Mouse (Mus musculus): ENCODE data around the gene Cysrt1.
A peak's percentile ranks its signal among the peaks of the same experiment; 100 is the strongest.

Gene Cysrt1

DNA sequence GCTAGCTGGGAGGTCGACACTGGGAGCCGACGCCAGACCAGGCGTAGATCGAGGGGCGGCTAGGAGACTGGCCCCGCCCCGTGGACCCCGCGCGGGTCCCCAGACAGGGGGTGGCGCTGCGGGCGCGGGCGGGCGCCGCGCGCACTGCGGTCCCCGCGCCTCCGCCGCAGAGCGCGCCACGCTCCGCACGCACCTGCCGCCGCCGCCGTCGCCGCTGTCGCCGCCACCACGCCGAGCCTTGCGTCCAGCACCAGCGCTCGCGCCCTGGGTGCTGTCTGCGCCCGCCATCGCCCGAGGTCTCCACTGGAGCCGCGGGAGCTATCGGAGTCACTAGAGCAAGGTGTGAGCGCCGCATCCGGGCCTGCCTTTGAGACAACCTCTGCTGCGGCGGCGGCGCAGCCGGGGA lies at the start of gene Cysrt1, which contains the start of gene Rnf208:
Gene Cysrt1, minus strand, starts transcription at position 352 of the 406 bp plus-strand sequence.
Gene Rnf208, plus strand, starts transcription at position 155 of the 406 bp plus-strand sequence.
- peak in 1 of 2 experiments; percentile 35 for DNase-seq (ENCODE audit: low spot score in 2 of 2)

DNA sequence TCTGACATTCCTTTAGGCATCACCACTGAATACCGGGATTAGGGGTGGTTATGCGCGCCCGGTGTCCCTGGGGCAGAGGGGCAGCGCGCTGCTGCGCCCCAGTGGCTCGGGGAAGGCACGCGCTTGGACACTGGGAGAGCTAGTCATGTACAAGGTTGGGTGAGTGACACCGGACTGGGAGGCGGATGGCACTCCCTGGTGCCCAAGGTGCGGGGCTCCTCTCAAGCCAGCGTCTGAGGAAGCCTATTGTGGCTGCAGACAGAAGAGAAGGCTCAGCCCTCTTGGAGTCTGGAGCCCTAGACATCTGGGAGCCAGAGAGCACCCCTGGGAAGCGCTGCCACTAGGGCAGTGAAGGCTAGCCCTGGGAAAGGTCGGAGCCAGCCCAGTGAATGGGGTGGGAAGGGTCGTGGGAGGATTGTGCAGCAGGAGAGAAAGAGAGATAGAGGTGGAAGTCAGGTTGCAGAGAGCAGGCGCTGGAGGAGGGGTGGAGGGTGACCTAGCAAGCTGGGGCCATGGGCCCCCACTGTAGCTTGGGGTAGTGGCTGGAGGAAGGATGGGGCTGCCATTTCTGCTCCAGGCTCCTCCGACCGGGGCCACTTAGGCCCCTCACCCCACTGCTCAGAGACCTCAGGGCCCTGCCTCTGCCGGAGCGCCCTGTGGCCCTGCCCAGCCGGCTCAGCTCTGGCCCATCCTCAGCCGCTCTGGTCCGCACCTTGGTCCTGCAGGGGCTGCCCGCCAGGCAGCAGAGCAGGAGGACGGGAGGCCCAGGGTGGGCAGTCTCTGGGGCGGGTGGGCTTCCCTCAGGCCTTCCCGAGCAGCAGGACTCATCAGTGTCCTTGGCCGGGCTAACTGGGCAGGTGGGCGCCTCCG lies 49.2 kb upstream of the Cysrt1 start:
- DNase-seq (ENCODE audit: low spot score in 2 of 2): no peak

DNA sequence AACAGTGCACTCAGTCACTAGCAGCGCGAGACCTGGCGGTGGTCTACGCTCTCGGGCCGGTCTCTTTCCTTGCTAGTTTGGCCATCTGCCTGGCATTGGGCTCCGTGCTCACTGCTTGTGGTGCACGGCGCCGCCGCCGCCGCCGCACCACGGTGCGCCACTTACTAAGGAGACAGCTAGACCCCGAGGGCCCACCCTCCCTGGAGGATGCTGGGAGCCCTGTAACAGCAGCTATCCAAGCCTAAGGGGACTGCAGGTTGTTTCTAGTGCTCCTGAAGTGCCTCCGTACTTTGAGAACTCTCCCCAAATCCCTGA lies 48.5 kb upstream of the Cysrt1 start:
- no peak for DNase-seq (ENCODE audit: low spot score in 2 of 2)

DNA sequence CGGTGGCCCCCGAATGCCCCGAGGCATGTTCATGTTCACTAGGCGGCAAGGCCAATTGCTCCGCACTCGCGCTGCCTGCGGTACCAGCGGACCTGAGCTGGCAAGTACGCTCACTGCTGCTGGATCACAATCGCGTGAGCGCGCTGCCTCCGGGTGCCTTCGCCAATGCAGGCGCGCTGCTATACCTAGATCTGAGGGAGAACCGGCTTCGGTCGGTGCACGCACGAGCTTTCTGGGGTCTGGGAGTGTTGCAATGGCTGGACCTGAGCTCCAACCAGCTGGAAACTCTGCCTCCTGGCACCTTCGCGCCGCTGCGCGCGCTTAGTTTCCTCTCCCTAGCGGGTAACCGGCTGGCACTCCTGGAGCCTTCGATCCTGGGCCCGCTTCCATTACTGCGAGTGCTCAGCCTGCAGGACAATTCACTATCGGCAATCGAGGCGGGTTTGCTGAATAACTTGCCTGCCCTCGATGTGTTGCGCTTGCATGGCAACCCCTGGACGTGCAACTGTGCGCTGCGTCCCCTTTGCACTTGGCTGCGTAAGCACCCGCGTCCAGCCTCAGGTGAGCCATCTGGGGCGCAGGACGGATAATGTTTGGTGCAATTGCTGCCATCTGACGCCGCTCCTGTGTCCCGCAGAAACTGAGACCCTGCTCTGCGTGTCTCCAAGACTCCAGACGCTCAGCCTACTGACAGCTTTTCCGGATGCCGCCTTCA lies 48.0 kb upstream of the Cysrt1 start:
- DNase-seq (ENCODE audit: low spot score in 2 of 2): no peak

GRCm38 (mm10) chr2:25289651-25290050 lies 47.4 kb upstream of the Cysrt1 start, which contains the start of gene Lrrc26:
Gene Lrrc26, plus strand, starts transcription at chr2:25289915.
- DNase-seq (ENCODE audit: low spot score in 2 of 2): no peak

DNA sequence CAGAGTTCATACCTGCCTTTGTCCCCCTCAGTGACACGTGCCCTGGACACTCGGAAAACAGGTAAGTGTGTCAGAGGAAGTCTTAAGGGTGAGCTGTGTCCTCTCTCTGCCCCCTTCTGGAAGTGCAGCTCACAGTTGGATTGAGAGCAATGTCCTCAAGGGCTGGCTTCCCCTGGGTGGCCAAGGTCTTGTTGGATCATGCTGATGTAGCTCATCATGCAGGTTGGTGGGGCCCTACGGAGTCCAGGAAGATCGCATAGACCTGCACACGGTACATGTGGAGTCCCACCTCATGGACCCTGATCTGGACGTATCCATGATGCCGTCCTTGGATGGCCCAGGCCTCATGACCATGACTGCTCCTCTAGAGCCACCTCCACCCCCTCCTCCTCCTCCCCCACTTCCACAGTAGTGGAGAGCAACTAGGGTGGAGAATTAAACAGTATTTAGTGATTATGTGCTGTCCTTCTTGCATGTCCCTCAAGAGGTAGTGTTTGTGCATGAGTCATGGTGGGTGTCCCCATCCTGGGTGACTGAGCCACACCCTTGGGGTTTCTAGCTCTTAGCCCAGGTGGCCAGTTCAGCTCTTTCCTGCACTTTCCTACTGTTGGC lies 46.6 kb upstream of the Cysrt1 start:
- DNase-seq (ENCODE audit: low spot score in 2 of 2): no peak

DNA sequence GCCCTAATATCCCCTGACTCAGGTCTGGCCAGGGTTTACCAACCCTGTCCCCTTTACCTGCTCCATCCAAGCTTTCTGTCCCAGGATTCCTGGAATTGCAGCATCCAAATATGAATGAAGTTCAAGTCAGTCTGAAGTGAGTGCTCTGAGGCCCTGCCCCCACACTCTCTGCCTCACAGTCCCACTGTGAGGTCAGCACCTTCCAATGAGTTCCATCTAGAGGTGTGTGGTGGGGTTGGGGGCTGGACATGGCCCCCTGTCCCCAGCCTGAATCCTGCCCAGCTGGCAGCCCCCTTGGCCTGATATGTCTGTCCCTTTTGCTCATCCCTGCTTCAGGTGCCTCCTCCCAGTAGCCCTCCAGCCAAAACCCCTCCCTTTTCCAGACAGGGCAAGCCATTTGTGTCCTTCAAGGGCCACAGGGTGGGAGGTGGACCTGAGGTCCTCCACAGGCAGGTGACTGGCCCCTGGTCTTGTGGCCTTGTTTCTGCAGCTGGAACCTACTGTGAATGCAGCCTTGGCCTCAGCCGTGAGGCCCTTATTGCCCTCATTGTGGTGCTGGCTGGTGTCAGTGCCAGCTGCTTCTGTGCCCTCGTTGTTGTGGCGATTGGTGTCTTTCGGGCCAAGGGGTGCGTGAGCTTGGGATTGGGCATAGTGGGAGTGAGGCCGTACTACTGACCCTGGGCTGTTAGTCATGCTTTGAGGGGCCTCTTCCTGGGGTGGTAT lies 45.8 kb upstream of the Cysrt1 start, which contains the start of gene Tmem210:
Gene Tmem210, plus strand, starts transcription at position 219 of the 723 bp plus-strand sequence.
- DNase-seq (ENCODE audit: low spot score in 2 of 2): no peak

DNA sequence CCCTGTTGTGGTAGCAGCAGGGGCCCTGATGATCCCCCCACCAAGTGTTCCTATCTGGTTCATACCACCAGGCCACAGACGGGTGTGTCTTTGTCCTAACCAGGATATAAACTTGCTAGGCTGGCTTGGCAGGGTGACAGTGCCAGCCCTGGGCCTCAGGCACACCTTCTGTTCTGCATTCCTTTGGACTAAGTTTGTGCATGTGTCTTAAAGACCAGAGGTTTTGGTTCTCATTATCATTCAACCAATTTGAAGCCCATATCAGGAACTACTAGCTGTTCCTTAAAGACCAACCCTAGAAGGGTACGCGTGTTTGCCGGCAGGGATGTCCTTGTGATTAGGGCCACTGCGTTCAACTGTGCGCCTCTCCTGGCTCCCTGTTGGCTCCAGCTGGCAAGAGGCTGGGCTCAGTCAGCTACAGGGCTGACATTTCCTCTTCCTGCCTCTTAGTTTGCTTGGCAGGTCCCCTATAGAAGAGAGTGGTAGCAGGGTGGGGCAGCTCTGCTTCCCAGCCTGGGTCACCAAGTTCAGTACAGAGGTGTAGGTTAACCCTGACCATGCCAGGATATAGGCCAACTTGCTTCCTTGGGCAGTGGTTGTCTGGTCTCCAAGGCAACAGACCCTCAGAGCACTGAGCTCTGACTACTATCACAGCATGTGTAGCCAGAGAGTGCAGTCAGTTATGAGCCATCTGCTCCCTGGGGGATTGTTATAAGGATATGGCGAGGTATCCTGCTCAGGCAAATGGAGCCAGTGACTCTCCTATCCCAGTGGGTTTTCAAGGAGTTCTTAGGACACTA lies 44.8 kb upstream of the Cysrt1 start:
- DNase-seq (ENCODE audit: low spot score in 2 of 2): no peak

DNA sequence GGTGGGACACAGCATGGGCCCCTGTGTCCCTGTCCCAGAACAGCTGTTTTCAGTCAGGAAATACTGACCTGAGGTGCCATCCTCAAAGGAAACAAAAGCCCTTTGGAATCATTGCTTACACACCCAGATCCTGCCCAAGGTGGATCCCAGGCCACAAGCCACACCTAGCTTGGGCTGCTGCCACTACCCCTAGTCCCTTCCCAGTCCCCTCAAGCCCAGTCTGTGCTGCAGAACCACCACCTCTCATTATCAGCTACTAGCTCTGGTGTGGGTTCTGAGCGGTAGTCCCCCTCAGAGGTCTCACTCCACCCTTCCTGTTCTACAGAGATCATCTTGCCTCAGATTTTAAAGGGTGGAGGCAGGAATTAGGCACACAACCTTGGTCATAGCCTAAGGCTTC lies 44.1 kb upstream of the Cysrt1 start:
- no peak for DNase-seq (ENCODE audit: low spot score in 2 of 2)

- DNase-seq (ENCODE audit: low spot score in 2 of 2): no peak
Measured at GRCm38 (mm10) chr2:25285551-25285950, 43.3 kb upstream of the Cysrt1 start.

DNA sequence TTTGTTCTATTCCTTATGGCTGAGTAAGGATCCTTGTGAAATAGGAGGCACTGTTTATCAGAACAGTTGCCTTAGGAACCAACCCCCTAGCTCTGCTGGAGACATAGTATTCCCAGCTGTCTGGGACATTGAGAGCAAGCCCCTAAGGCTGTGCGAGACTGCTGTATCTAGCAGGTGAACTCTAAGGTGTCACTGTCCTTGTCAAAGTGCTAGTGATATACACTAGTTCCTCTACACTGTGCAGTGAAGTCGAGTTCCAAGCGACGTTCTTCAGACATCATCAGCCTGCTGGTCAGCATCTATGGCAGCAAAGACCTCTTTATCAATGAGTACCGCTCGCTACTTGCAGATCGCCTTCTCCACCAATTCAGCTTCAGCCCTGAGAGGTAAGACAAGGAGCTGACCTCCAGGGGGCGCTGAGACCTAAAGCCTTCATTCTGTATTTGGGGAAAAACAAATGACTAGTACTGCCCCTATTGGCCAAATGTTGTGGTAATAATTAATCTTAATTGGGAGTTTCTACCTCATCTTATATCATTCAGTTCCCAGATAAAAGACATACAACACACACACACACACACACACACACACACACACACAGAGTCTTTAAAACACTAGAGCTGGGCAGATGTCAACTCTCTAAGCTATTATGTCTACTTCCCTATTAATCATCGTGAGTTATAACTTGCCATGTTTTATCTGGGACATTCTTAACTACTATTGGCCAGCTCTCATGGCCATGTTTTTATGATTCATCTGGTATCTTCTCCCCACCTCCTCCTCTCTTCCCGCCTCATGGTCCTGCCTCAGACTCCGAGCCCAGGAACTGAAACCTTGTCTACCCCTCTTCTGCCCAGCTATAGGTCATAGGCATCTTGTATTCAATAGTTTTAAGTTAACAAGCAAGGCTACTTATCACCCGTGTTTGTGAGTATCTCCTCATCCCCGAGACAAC lies 37.0 kb upstream of the Cysrt1 start:
- peak; percentile 54 to 78 for DNase-seq (ENCODE audit: low spot score in 2 of 2)

- DNase-seq (ENCODE audit: low spot score in 2 of 2): no peak
Measured at GRCm38 (mm10) chr2:25273010-25273409, 30.8 kb upstream of the Cysrt1 start.

- DNase-seq (ENCODE audit: low spot score in 2 of 2): no peak
Measured at GRCm38 (mm10) chr2:25272515-25272914, 30.3 kb upstream of the Cysrt1 start.

DNA sequence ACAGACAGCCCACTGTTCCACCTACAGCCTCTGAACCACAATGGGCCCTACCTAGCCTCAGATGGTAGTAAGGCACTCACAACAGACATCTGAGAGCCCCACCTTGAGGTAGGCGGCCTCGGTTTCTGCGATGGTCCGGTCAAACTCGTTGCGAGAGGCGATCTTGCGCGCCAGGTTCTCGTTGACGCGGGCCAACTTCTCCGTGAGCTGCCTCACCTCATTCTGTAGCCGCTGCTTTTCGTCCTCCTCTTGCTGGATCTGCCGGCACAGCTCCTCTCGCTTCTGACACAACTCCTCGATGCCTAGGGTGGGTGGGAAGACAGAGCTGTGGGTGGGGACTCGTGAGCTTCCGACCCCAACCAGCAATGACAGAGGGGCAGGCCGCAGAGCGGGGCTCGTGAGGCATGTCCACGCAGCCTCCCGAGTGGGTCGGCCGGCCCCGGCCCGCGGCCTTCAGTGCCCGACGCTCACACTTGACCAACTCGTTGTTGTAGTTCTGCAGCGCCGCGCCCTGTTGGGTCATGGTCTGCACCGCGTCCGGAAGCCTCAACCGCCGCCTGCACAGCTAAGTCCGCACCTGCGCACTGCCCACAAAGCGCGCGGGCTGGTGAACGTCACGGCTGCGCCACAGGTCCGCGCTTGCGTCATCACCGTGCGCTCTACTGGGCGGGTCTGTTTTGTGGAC lies 29.7 kb upstream of the Cysrt1 start, which contains the start of the genes Ssna1 and Anapc2:
Gene Ssna1, minus strand, starts transcription at position 612 of the 685 bp plus-strand sequence.
Gene Anapc2, plus strand, starts transcription at position 652 of the 685 bp plus-strand sequence.
- peak; percentile 94 to 97 for DNase-seq (ENCODE audit: low spot score in 2 of 2)

DNA sequence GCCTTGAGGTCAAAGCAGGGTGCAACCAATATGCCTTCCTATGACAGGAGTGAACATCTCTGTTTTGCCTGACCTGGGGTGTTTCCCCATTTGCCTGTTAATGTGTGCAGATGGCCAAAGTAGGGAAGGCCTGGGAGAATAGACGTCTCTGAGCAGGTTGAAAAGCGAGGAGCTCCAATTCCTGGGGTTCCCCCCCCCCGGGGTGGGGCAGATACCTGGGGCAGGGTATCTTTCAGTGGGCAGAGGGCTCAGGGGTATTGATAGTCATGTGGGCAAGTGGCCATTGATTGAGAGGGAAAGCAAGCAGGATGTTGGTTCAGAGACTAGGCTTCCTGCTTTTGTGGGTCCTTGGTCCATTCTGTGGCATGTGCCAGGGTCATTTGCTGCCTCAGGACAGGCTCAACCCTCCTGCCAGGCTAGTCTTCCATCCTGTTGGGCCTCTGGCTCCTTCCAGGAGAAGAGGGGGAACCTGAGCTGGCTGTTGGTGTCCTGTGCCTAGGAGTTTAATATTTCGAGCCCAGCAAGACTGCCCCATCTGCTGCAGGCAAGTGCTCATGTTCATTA lies 25.6 kb upstream of the Cysrt1 start:
- DNase-seq (ENCODE audit: low spot score in 2 of 2): no peak

GRCm38 (mm10) chr2:25267241-25267640 lies 25.0 kb upstream of the Cysrt1 start:
- DNase-seq (ENCODE audit: low spot score in 2 of 2): no peak

DNA sequence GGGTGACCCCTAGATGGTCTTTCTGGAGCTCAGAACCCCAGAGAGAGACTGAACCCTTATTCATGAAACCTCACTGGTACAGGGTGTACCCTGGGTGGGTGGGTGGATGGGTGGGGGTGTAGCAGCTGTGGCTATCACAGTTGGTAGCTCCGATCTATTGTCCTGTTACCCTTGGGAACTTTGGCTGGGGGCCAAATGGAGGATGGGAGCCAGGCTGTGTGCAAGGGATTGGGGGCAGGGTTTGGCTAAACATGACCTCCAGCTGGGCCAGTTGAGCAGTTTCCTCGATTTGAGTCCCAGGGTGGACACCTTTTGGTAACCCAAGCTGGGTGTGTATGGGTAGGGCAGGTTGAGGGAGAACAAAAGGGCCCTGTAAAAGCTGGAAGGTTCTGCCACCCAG lies 24.5 kb upstream of the Cysrt1 start:
- DNase-seq (ENCODE audit: low spot score in 2 of 2): no peak

GRCm38 (mm10) chr2:25265897-25266656 lies 23.8 kb upstream of the Cysrt1 start:
- DNase-seq (ENCODE audit: low spot score in 2 of 2): no peak
